Mouse (Mus musculus): ENCODE data around the gene Faim2. TPM values are rescaled to one million over a fixed set of nuclear protein-coding genes. Genes with fewer than 3 reads are reported as not detected.

Faim2 gene
- total and polyA plus RNA-seq, 2 experiments from 2014 or later = not detected

DNA sequence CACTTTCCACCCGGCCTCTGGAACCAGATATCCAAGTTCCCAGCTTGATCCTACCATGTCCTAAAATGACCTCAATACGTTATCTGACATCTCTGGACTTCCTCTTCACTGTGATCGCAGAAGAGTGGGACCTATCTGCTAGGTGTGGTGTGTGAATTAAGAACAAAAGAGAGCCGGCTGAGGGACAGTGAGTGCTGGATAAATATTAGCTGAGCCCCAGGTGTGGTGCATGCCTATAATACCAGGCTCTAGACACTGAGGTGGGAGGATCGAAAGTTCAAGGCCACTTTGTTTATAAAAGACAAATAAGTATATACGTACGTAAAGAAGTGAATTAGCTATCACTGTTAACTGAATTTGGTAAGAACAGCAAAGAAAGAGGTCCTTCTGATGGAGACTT lies 18.1 kb downstream of the Faim2 start:
- WGBS = 69% methylated on average over 7 of the region's 7 CpGs
- 0 out of 2 replicates have a peak, but pooled peaks cover 5% of the 10 kb centered on the region for H3K4me1 ChIP-seq (ENCODE audit: control insufficient read depth, insufficient read depth)
- no peak overlapping the region for H3K4me3 ChIP-seq (ENCODE audit: low read depth, low read length)
- TF ChIP-seq EP300 (IDR thresholded peaks at IDR 0.05; ENCODE audit: low read depth) = no peak
- no peak for TF ChIP-seq CTCF (IDR thresholded peaks at IDR 0.05; ENCODE audit: low read depth)
- no peak overlapping the region for H3K9ac ChIP-seq (replicated peaks; ENCODE audit: low read depth, low read length)
- H3K27me3 ChIP-seq (ENCODE audit: control insufficient read depth, insufficient read depth, low read length) = peaks cover 20% of the 10 kb centered on the region; the same call in 1 of the 2 replicates
- no peak for DNase-seq (ENCODE audit: low spot score)
- H3K36me3 ChIP-seq (replicated peaks; ENCODE audit: control insufficient read depth, insufficient read depth, low read length) = no peaks in the 10 kb centered on the region
- no peak overlapping the region for H3K4me2 ChIP-seq (ENCODE audit: low read depth, low read length)
- no peak overlapping the region for H3K27ac ChIP-seq (ENCODE audit: low read depth)
- no peak for ATAC-seq (ENCODE audit: insufficient read depth, low read depth)
- H3K9me3 ChIP-seq (replicated peaks; ENCODE audit: control insufficient read depth, low read length) = no peaks in the 10 kb centered on the region

DNA sequence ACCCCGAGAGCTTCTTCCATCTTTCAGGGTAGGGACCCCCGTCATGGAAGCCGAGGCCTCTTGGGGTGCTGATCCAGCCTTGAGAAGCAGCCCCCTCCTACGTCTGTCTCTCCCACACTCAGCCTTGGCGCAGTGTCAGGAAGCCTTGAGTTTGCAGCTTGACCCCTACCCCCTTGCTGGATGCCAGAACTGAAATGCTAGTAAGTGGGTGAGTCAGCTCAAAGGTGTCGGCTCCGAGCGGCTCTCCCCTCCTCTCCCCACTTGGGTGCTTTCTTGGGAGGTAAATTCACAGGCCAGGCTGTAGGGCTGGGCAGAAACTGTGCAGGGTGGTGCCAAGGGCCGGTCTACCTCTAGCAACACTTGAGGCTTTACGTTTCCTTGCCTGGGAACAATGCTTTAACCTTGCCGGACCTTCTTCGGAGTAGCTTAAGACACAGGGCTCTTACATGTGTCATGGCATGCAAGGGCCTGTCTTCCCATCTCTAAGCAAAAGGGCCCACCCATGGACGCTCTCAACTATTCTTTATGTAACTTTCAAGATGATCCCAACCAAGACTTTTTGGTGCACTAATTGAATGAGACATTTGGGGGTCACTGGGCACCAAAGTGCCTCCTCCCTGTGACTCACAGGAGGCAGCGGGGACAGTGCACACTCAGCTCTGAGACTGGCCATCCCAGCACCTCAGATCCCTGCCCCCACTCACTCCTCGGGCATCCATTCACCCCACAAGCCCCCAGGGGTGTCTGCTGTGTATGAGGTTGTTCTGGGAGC lies 22.5 kb downstream of the Faim2 start:
- TF ChIP-seq CTCF (IDR thresholded peaks at IDR 0.05; ENCODE audit: low read depth) (no peak), EP300 (IDR thresholded peaks at IDR 0.05; ENCODE audit: low read depth) (no peak)
- Histone ChIP-seq H3K9ac (replicated peaks; ENCODE audit: low read depth, low read length) (no peak overlapping the region), H3K27me3 (ENCODE audit: control insufficient read depth, insufficient read depth, low read length) (peaks cover 15% of the 10 kb centered on the region; the same call in 1 of the 2 replicates), H3K36me3 (replicated peaks; ENCODE audit: control insufficient read depth, insufficient read depth, low read length) (no peaks in the 10 kb centered on the region), H3K27ac (ENCODE audit: low read depth) (no peak overlapping the region), H3K4me2 (ENCODE audit: low read depth, low read length) (no peak overlapping the region), H3K4me1 (ENCODE audit: control insufficient read depth, insufficient read depth) (0 out of 2 replicates have a peak, but pooled peaks cover 5% of the 10 kb centered on the region), H3K9me3 (replicated peaks; ENCODE audit: control insufficient read depth, low read length) (no peaks in the 10 kb centered on the region), H3K4me3 (ENCODE audit: low read depth, low read length) (no peak overlapping the region)
- DNase-seq (ENCODE audit: low spot score) (no peak), ATAC-seq (ENCODE audit: insufficient read depth, low read depth) (no peak)
- 64% methylated on average over 15 of the region's 15 CpGs for WGBS

DNA sequence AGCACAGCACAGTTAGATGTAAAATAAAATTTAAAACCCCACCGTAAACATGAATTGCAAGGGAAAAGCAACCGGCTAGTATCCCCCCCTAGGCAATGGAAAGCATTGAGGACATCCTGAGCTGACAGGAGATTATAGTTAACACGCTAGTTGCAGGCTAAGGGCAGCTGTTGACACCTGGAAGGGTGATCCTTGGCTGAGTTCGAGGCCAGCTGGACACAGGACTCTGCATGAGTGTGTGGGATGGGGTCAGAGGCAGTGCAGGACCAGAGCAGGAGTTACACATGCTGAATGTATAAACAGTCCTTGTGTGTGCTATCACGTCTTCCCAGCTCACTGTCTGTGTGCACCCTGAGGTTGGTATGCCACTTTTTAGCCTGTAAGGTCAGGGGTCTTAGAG lies 24.7 kb downstream of the Faim2 start:
- Histone ChIP-seq H3K36me3 (replicated peaks; ENCODE audit: control insufficient read depth, insufficient read depth, low read length) (no peaks in the 10 kb centered on the region), H3K9me3 (replicated peaks; ENCODE audit: control insufficient read depth, low read length) (no peaks in the 10 kb centered on the region), H3K9ac (replicated peaks; ENCODE audit: low read depth, low read length) (no peak overlapping the region), H3K27me3 (ENCODE audit: control insufficient read depth, insufficient read depth, low read length) (peaks cover 13% of the 10 kb centered on the region; the same call in 1 of the 2 replicates), H3K4me1 (ENCODE audit: control insufficient read depth, insufficient read depth) (peaks cover 20% of the 10 kb centered on the region), H3K4me3 (ENCODE audit: low read depth, low read length) (no peak overlapping the region), H3K4me2 (ENCODE audit: low read depth, low read length) (no peak overlapping the region), H3K27ac (ENCODE audit: low read depth) (no peak overlapping the region)
- TF ChIP-seq EP300 (IDR thresholded peaks at IDR 0.05; ENCODE audit: low read depth) (no peak), CTCF (IDR thresholded peaks at IDR 0.05; ENCODE audit: low read depth) (no peak)
- no peak for ATAC-seq (ENCODE audit: insufficient read depth, low read depth)
- 60% methylated on average over 5 of the region's 5 CpGs for WGBS
- no peak for DNase-seq (ENCODE audit: low spot score)

DNA sequence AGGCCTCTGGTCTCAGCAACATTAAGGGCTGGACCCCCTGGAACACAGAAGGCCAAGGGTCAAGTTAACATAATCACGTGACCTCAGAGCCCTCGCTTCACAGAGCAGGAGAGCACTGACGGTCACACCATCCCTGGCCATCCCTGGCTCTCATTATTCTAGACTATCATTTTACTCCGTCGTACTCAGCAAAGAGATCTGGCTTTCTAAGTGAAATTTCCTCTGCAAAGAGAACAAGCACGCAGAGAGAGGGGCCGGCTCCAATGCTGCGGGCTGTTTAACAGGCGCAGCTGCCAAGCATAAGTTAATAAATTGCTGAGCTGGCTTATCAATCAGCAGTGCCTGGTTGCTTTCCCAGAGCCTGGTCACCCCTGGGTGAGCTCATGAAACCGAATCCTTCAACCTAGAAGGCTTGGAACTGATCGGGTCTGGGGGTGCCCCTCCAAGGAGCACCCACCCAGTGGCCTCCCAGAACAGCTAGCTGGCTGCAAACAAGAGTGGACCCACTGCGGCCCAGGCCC lies 25.6 kb downstream of the Faim2 start:
- no peak for TF ChIP-seq EP300 (IDR thresholded peaks at IDR 0.05; ENCODE audit: low read depth)
- WGBS = 75% methylated on average over 12 of the region's 12 CpGs
- no peak overlapping the region for H3K4me2 ChIP-seq (ENCODE audit: low read depth, low read length)
- H3K4me1 ChIP-seq (ENCODE audit: control insufficient read depth, insufficient read depth) = peaks cover 29% of the 10 kb centered on the region
- H3K27me3 ChIP-seq (ENCODE audit: control insufficient read depth, insufficient read depth, low read length) = peaks cover 13% of the 10 kb centered on the region; the same call in 1 of the 2 replicates
- no peak for DNase-seq (ENCODE audit: low spot score)
- no peaks in the 10 kb centered on the region for H3K36me3 ChIP-seq (replicated peaks; ENCODE audit: control insufficient read depth, insufficient read depth, low read length)
- no peaks in the 10 kb centered on the region for H3K9me3 ChIP-seq (replicated peaks; ENCODE audit: control insufficient read depth, low read length)
- H3K27ac ChIP-seq (ENCODE audit: low read depth) = no peak overlapping the region
- ATAC-seq (ENCODE audit: insufficient read depth, low read depth) = no peak
- no peak overlapping the region for H3K9ac ChIP-seq (replicated peaks; ENCODE audit: low read depth, low read length)
- H3K4me3 ChIP-seq (ENCODE audit: low read depth, low read length) = no peak overlapping the region

DNA sequence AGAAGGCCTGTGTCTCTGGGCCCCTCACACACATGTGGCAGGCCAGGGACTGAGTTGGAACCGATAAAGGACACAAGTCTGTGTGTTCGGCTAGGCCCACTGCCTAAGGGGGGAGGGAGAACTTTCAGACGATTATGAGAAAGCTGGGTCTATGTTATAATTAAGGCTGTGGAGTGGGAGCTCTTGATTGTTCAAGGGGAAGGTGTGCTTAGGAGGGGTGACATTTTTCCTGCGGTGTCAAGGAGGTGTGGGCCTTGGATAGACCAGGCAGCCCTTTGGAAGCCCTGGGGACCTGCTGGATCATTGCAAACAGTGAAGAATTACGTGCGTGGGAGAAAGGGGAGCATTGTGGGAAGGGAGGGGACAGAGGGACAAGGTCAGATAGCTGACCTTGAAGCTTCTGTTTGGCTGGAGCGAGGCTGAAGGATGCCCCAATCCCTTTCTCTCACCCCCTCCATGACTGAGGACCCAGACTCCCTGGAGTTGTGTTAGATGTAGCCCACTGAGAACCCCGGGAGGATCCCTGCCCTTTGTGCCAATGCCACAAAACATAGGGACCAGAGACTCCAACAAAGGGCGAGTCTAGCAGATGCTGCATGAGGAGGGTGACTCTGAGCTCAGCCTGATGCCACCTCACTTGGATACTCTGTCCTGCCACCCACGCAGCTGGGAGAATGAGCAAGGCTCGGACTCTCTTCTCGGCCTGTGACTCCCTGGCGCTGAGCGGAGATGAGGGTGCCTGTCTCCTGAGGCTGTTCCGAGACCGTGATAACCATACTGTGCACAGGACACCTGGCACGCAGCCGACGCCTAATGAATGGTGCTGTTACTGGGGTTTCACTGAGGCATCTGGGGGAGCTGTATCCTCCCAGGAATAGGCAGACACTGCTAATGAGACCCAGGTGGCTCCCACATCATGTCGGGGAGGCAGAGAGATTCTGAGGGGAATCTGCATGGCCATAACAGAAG lies 26.4 kb downstream of the Faim2 start:
- Histone ChIP-seq H3K27me3 (ENCODE audit: control insufficient read depth, insufficient read depth, low read length) (peaks cover 16% of the 10 kb centered on the region; the same call in 1 of the 2 replicates), H3K4me2 (ENCODE audit: low read depth, low read length) (no peak overlapping the region), H3K4me1 (ENCODE audit: control insufficient read depth, insufficient read depth) (peaks cover 31% of the 10 kb centered on the region), H3K4me3 (ENCODE audit: low read depth, low read length) (no peak overlapping the region), H3K36me3 (replicated peaks; ENCODE audit: control insufficient read depth, insufficient read depth, low read length) (no peaks in the 10 kb centered on the region), H3K9me3 (replicated peaks; ENCODE audit: control insufficient read depth, low read length) (no peaks in the 10 kb centered on the region), H3K27ac (ENCODE audit: low read depth) (no peak overlapping the region), H3K9ac (replicated peaks; ENCODE audit: low read depth, low read length) (no peak overlapping the region)
- DNase-seq (ENCODE audit: low spot score) (no peak), ATAC-seq (ENCODE audit: insufficient read depth, low read depth) (no peak)
- TF ChIP-seq EP300 (IDR thresholded peaks at IDR 0.05; ENCODE audit: low read depth) (no peak), CTCF (IDR thresholded peaks at IDR 0.05; ENCODE audit: low read depth) (no peak)
- 72% methylated on average over 20 of the region's 20 CpGs for WGBS
